Mouse (Mus musculus): ENCODE results near the gene Fhl2.
"Not testable (repeated sequence)": the region's sequence is repeated elsewhere in the genome, so short reads cannot be mapped to it uniquely, and the experiment has no call there.

Gene Fhl2

DNA sequence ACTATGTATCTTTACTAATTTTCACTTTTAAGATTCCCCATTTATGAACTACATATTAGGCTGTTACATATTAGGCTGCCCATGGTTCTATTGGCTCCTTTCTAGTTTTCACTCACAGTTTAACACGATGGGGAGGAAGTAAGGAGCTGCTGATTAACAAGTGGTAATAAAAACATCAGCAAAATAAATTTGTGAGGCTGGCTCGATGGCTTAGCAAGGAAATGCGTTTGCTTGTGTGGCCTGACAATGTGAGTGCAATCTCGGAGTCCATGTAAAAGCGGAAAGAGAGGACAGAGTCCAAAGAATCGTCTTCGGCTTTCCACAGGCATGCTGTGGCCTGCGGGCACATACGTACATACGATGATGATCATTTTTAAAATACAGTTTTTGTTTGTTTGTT, 4.3 kb downstream of the Fhl2 start:
- in situ Hi-C loops (cut with MseI, MboI) = no loop called here

DNA sequence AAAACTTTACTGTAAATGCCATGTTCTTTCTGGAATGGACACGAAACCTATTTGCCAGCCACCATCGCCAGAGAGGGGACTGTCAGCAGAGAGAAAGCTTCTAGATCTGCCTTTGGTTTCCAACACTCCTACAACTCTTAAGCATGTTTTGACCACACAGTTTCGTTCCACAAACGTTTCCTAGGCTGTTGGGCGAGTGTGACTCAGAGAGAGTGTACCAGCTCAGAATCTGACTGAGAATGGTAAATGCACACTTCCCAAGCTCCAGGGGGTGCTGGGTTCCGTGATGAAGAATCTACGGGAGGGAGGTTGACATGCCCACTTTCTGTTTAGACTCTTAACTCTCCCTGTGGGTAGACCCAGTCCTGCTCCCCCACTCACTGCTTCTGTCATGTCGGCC, 5.7 kb downstream of the Fhl2 start:
- in situ Hi-C loops (cut with MseI, MboI) = no loop called here

GRCm38 (mm10) chr1:43188893-43189292, 7.9 kb downstream of the Fhl2 start:
- in situ Hi-C loops (cut with MseI, MboI) = not testable (repeated sequence)

DNA sequence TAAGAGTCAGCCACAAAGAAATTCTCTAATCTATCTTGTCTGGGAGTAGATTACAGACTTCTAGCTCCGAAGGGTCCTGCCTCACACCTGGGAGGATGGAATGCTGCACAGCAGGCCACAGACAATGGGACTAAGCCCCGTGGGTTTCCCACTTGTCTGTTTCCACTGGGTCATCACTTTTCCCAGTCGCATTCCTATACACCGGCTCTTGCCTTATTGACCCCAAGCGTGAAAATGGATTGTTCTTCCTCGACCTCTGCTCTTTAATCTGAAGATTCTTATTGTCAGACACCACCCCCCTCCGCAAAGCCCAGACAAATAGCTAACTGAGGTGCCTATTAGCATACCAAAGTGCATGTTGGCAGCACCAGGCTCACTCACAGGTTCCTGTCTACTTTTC, 10.4 kb downstream of the Fhl2 start:
- in situ Hi-C loops (cut with MseI, MboI) = no loop called here

DNA sequence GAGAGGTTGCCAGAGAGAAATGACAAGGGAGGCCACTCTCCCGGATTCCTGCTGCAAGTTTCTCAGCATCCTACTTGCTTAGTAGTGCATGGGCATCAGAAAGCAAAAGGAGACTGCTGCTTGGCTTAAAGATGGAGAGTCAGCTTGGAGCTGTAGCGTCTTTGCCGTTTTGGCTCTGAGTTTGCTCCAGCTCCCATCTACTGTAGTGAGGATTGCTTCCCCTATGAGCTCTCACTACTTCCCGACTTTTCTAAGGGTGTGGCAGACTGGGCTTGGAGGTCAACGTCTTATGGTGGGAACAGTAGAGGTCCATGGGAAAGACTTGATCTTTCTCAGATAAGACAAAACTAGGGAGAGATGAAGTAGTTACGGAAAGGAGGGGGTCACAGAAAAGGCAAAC, 15.9 kb downstream of the Fhl2 start:
- in situ Hi-C loops (cut with MseI, MboI) = no loop called here

GRCm38 (mm10) chr1:43178780-43179179, 18.0 kb downstream of the Fhl2 start:
- in situ Hi-C loops (cut with MseI, MboI) = no loop called here

- in situ Hi-C loops (cut with MseI, MboI) = no loop called here
These were observed 18.4 kb downstream of the Fhl2 start for GRCm38 (mm10) chr1:43178378-43178777.

GRCm38 (mm10) chr1:43173283-43174226, 23.2 kb downstream of the Fhl2 start:
- in situ Hi-C loops (cut with MseI, MboI) = no loop called here

DNA sequence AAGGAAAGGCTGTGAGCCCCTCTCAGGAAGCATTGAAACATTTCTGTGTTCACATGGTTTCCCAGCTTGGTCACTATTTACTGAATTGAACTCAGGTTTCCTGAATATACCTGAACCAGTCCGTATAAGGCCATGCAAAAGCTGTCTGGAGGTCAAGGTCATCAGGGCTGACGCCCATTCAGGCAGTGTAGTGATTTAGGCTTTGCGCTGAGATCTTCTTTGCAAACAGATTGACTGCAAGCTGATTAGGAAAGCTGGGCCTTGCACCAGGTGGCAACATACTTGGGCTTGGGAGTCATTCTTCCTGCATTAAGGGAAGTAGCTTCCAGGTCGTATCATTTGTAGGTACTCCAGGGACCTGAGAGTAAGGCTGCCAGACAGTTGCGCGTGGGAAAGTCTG, 25.0 kb downstream of the Fhl2 start:
- in situ Hi-C loops (cut with MseI, MboI) = no loop called here

GRCm38 (mm10) chr1:43171093-43171492, 25.7 kb downstream of the Fhl2 start:
- in situ Hi-C loops (cut with MseI, MboI) = no loop called here

DNA sequence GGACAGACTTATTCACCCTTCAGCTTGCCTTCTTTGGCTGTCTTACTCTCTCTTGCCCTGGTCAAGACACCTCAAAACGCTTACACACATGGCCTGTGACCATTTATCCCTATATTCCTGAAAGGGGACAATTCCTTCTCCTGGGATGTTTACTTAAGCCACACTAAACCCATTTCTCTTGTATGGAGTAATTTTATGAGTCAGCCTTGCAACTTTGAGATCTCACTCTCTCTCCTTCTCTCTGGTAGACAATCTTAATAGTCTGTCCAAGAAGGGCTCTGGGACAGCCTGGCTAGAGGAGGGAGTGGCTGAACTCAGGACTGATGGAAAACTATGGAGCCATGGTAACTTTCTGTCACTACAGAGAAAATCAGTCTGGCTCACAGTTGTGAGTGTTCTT, 27.1 kb downstream of the Fhl2 start:
- in situ Hi-C loops (cut with MseI, MboI) = no loop called here

- in situ Hi-C loops (cut with MseI, MboI) = no loop called here
These were observed 27.6 kb downstream of the Fhl2 start for GRCm38 (mm10) chr1:43169227-43169626.

DNA sequence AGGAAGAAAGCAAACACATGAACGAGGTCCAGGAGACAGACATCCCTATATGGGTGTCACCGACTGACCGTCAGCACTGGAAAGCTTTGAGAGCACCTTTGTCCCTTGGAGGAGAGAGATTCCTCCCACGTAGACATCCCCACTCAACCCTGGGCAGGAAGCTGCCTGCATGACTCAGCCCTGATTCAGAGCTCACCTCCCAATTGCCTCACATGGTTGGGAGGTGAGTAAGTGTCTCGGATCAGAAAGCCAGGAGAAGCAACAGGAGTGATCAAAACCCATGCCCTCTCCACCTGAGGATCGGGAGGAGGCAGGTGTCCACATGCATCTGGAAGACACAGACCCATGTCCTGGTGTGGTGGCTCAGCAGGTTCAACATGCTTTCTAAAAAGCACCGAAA, 28.2 kb downstream of the Fhl2 start:
- in situ Hi-C loops (cut with MseI, MboI) = no loop called here

GRCm38 (mm10) chr1:43168026-43168425, 28.8 kb downstream of the Fhl2 start:
- in situ Hi-C loops (cut with MseI, MboI) = no loop called here

DNA sequence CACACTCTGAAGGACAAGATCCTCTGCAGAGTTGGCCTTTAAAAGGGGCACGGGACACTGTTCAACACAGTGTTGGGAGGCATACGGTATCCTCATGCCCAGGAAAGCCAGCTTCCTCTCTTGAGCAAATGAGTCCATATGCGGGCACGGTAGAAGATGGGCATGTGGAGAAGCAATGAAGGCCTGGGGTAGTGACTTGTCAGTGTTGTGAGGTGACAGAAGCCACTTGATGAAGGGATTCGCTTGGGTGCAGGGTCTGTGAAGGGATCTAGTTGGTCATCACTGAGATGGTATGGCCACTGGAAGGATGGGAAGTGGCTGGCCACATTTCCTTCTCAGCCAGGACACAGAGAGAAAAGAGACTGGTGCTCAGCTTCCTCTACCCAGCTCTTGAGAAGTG, 32.2 kb downstream of the Fhl2 start:
- in situ Hi-C loops (cut with MseI, MboI) = no loop called here

DNA sequence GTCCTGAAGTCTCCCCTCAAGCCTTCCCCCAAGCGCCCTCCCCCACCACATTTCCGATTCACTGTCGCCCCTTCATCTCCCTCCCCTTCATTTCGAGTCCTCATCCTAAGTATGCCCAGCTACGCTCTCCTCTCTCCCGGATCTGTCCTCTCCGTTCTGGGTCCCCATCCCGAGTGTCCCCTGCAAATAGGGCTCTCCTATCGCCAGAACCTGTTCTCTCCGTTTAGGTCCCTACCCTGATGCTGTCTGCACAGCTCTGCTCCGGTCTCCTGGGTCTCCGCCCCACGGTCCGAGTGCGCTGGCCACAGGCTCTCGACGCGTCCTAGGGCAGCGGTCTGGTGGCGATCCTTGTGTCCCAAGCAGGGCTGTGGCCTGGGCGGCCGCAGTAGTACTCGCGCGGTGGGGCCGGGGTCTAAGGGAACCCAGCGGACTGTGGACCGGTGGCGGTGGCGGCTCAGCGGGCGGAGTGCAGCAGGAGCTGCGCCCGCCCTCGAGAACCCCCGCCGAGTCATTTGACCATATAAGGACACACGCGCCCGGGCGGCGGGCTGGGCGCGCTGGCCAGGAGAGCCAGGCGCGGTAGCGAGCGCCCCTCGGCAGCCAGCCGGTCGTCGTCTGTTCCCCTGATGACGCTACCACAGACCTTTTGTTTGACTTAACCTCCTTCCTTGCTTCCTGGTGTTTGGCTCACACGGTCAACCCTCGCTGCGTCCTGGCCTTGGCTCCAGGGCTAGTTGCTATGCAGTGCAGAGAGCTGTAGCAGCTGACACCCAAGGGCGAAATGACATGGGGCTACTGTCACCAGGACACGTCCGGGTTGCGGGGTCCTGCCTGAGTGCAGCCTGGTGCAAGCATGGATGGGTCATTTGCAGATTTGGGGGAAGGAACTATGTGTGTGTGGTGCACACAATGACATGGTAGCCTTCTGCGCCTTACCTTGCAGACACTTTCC, 33.0 kb downstream of the Fhl2 start:
- in situ Hi-C loops (cut with MseI, MboI) = no loop called here

DNA sequence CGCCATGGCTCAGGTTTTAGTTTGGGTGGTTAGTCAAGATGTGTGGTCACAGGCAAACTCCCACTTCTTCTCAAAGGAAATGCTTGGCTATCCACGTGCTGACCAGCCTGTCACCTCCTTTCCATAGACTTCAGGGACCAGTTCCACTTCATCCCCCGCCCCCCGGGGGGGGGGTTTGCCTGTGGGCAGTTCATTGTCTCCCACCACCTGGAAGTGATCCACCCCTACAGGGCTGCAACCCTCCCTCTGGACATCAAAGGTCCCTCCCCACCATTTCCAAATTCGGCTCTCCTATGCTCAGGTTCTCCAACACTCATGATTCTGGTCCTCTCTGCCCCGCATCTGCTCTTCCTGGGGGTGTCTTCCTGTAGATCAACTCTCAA, 33.7 kb downstream of the Fhl2 start:
- in situ Hi-C loops (cut with MseI, MboI) = no loop called here

DNA sequence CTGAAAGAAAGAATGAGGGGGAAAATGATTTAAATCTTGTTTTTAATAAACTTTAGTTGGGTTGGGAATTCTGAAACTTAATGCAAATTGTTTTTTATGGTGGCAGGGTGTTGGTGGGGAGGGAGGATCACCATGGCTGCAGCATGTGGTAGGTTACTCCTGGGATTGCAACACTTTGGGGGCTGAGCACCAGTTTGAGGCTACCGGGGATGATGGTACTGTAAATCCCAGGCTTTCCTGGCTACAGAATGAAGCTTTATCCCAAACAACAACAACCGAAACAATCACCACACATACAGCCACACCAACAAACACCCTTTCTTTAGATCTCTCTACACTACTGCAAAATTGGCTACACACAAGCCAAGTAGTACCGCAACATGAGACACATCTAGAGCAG, 34.4 kb downstream of the Fhl2 start:
- in situ Hi-C loops (cut with MseI, MboI) = no loop called here

DNA sequence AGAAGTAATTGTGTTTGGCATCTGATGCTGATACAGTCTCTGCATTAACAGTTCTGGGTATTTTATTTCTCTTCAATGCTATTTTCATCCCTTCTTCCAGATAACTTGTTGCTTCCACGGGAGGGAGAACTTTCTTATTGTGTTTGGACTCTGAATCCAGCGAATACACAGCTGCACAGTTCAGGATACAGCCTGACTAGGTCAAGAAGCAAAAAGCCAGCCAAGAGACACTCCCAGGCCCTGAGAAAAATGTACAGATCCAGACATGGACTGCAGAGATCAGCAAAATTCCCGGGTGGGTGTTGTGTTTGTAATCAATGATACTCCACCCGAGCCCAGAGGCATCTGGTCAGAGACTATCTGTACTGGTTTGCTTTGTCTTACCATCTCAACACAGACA, 37.4 kb downstream of the Fhl2 start:
- in situ Hi-C loops (cut with MseI, MboI) = no loop called here

GRCm38 (mm10) chr1:43157907-43158306, 38.9 kb downstream of the Fhl2 start:
- in situ Hi-C loops (cut with MseI, MboI) = no loop called here

GRCm38 (mm10) chr1:43154491-43154890, 42.3 kb downstream of the Fhl2 start:
- in situ Hi-C loops (cut with MseI, MboI) = no loop called here

DNA sequence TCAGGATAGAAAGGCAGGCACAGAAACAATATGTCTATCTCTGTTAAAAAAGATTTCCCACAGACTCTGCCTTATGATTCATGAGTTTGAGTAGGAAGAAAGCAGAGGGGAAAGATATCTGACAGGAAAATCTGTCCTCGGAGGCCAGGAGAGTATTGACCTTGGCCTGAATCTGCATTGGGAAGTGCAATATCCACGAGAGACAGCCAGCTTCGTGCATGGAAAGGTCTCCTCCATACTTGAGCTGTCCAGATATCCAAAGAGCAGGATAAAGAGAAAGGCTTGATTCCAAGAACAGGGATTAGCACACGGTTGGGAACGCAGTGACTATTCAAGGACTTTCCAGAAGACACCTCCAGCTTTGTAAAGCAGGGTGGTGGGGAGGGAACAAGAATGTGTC, 43.2 kb downstream of the Fhl2 start:
- in situ Hi-C loops (cut with MseI, MboI) = no loop called here

GRCm38 (mm10) chr1:43152626-43153025, 44.2 kb downstream of the Fhl2 start:
- in situ Hi-C loops (cut with MseI, MboI) = no loop called here
